Mouse (Mus musculus): ENCODE measurements around the gene Pyroxd2.
"Not testable (repeated sequence)": the region's sequence is repeated elsewhere in the genome, so short reads cannot be mapped to it uniquely, and the experiment has no call there.

Gene Pyroxd2

GRCm38 (mm10) chr19:42752363-42752931, at the start of gene Pyroxd2:
Pyroxd2 (minus strand) TSS chr19:42752775.
- peak; percentile 49 for DNase-seq (ENCODE audit: low read depth, low spot score)

DNA sequence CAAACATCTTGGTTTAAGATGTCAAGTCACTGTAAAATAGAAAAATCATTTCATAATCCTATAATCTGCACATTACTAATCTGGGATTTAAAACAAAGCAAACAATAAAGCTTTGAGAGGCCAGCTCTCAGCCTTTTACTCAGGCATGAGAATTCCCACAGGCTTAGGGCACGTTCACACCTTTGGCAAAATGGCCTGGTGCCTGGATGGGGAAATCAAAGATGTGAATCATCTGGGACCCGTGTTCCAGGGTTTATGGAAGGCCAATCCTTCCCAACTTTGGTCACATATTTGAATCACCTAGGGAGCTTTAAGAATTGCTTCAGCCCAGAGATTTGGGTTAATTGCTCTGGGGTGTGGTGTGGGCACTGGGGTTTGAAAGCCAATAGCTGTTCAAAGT, 45.3 kb upstream of the Pyroxd2 start:
- DNase-seq (ENCODE audit: low read depth, low spot score): no peak

DNA sequence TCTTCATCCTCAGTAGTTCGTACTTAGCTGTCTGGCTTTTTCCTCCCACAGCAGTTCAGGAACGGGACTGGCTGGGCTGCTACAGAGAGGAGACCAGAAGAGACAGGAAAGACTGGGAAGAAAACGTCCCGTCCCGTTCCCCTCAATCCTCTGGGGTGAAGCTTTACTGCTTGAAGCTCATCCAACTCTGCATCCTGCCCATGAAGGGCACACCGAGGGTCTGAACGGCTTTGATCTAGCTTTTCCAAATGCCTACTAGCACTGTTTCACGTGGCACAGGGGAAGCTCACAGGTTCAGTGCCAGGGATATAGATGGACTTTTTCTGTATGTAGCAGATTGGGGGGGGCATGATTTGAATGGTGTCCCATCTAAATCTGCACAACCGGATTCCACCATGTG, 43.2 kb upstream of the Pyroxd2 start:
- DNase-seq (ENCODE audit: low read depth, low spot score): no peak

- peak; percentile 49 for DNase-seq (ENCODE audit: low read depth, low spot score)
These were observed 42.5 kb upstream of the Pyroxd2 start for GRCm38 (mm10) chr19:42794914-42795613.

DNA sequence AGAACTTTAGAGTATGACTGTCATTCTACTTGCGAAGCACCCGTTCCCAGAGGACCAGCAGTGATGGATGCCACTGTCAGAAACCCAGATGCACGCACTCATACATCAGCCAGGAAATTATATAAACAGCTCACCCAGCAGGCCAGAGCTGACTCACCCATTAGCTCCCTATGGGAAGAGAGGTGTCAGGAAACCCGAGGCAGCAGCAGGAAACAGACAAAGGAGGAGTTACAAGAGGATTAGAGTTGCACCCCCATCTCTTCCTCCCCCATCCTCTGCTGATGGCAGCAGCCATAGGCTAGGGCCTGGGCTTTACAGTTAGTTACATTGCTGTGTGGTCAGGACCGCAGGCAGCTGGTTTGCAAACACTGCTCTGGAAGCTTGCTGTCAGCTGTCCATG, 35.7 kb upstream of the Pyroxd2 start:
- no peak for DNase-seq (ENCODE audit: low read depth, low spot score)

DNA sequence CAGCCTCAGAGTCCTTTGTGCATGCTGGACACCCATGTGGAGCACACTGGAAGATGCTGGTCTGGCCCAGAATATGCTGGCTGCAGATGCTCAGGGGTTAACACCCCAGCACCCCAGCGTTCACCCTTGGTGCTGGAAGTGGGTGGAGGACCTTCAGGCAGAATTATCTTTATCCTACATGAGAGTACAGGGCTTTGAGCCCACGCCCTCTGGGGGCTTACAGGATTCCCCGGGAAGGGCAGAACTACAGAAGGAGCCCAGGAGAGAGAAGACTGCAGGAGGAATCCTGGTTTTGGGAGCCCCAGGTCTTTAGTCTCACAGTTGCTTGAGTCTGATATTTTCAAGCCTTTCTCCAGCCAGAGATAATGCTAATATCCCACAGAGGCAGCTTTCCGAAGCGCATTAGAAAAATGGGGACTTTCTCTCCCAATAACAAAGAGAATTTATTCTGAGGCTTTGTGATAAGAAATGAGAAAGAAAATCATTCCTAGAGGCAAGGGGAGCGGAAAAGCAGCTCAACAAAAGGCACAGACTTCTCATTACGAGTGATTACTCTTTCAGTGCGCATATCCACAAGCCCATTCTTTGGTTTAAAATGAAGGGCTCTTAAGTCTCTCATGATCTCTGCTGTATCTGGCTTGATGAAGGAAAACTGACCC, 33.1 kb upstream of the Pyroxd2 start:
- DNase-seq (ENCODE audit: low read depth, low spot score): no peak

DNA sequence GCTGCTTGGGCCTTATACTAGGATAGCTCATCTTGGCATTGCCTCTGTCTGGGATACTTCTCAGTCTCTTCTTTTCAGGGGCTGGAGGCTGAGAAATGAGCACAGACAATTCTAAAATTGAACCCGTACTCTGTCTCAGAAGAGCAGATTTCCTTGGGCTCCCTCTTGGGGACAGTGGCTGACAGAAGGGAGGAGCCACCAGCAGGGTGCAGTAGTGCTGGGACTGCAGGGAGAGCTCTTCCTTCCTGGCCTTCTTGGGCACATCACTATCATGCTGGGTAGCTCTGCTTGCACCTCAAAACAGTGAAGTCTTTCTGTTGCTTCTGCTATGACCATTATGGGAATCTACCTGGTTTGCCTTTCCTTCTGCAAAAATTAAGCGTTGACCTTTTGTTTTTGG, 32.6 kb upstream of the Pyroxd2 start:
- DNase-seq (ENCODE audit: low read depth, low spot score): no peak

DNA sequence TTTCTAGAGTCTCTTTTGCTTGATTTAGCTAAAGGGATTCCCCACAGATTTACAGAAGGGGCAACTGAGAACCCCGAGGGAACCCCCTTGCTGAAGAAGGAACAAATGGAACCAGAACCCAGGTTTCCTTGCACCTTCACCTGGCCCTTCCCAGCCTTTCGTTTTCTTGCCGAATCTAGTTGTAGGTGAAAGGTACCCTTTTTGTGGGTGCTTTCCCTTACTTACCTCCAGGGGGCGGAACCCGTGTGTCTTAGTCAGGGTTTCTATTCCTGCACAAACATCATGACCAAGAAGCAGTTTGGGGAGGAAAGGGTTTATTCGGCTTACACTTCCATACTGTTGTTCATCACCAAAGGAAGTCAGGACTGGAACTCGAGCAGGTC, 27.6 kb upstream of the Pyroxd2 start:
- DNase-seq (ENCODE audit: low read depth, low spot score): not testable (repeated sequence)

- DNase-seq (ENCODE audit: low read depth, low spot score): peak; percentile 68
These were observed 27.1 kb upstream of the Pyroxd2 start, which contains the start of gene Hps1 for GRCm38 (mm10) chr19:42779531-42780155. Hps1 (minus strand) TSS chr19:42779978.

DNA sequence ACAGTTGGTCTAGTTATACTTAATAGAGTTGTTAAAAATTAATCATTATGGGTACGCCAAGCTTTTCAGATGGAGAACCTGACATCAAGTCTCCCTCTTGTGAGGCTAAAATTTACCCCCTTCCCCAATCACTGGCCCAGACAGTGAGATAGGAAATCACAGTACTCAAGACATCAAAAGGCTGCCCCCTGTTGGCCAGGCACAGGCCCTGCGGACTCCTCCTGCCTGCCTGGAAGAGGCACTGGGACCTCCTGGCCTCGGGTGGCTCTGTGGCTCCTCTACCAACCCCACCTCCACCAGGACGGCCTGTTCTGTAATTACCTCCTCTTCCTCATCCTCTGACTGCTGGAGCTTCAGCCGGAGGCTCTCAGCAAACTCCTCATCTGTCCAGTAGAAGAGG, 25.2 kb upstream of the Pyroxd2 start:
- no peak for DNase-seq (ENCODE audit: low read depth, low spot score)

- DNase-seq (ENCODE audit: low read depth, low spot score): peak; percentile 32
These were observed 24.2 kb upstream of the Pyroxd2 start for GRCm38 (mm10) chr19:42776813-42777212.

- no peak for DNase-seq (ENCODE audit: low read depth, low spot score)
These were observed 17.7 kb upstream of the Pyroxd2 start for GRCm38 (mm10) chr19:42770141-42770872.

- DNase-seq (ENCODE audit: low read depth, low spot score): no peak
These were observed 17.1 kb upstream of the Pyroxd2 start for GRCm38 (mm10) chr19:42769648-42770047.

GRCm38 (mm10) chr19:42767361-42767760, 14.8 kb upstream of the Pyroxd2 start:
- DNase-seq (ENCODE audit: low read depth, low spot score): no peak

GRCm38 (mm10) chr19:42764398-42764797, 11.8 kb upstream of the Pyroxd2 start:
- no peak for DNase-seq (ENCODE audit: low read depth, low spot score)

DNA sequence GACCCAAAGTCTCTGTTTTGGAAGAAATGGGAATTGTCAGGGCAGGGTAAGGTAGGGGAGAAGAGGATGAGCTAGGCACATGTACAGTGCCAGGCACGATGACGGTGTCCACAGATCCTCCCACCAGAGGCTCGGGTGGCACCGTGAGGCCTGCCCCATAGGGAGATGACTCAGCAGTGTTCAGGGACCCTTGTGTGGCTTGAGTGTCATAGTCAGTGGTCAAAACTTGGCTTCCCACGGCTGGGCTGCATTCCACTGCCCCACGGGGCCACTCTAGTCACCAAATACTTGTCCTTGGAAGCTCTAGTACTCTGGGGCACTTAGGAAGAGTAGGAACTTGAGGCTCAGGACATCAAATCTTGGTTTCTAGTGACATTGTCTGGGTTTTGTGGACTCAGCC, 4.1 kb upstream of the Pyroxd2 start:
- no peak for DNase-seq (ENCODE audit: low read depth, low spot score)

GRCm38 (mm10) chr19:42755148-42755870, 2.7 kb upstream of the Pyroxd2 start:
- no peak for DNase-seq (ENCODE audit: low read depth, low spot score)

GRCm38 (mm10) chr19:42753141-42753917, 754 bp upstream of the Pyroxd2 start:
- DNase-seq (ENCODE audit: low read depth, low spot score): no peak

- no peak for DNase-seq (ENCODE audit: low read depth, low spot score)
These were observed 2.4 kb downstream of the Pyroxd2 start for GRCm38 (mm10) chr19:42750196-42750595.

DNA sequence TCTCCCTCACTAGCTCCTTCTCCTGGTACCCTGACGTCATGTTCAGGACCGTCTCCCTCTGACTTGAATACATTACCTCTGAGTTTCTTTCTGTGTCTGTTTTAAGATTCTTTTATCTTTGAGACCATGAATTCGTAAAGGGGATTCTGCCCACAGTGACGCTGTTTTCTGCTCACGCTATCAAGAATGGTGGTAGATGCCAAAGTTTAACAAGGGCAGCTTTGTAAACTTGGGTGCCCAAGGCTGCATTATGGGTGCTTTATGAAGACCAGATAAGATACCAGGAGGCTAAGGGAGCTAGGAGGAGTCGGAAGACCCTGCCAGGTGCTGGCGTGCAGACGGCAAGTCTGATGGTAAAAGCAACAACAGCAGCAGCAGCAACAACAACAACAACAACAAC, 5.9 kb downstream of the Pyroxd2 start:
- DNase-seq (ENCODE audit: low read depth, low spot score): no peak
